12 mouse cellular contexts compared by ENCODE assay signal in genomic region chr5:118026343-118026742, GRCm38 (mm10). TPM values are rescaled to one million over a fixed set of nuclear protein-coding genes. Genes with fewer than 3 reads are reported as not detected.
DNase-seq lines count a peak whose midpoint lies in the region; ATAC-seq lines count a peak whose summit lies in the region.
"Had no signal": no experiment of that assay in that cellular context is flagged by ENCODE, and none has a peak within 500 bp of the region (broad histone marks: within the 10 kb centered on the region; RNA-seq: fewer than 3 reads in every experiment).

No protein-coding gene starts in this region.

- 1% methylated on average over 13 of the region's 13 CpGs for WGBS in forebrain, embryonic 12.5 days
- under 1% methylated on average over 13 of the region's 13 CpGs for WGBS in forebrain, embryonic 14.5 days
- whole genome bisulfite sequencing in kidney, embryonic 14.5 days, result 1% methylated on average over 13 of the region's 13 CpGs
- WGBS in embryonic facial prominence, embryonic 10.5 days, result 2% methylated on average over 13 of the region's 13 CpGs
- WGBS in intestine, embryonic 15.5 days, result 7% methylated on average over 13 of the region's 13 CpGs

- no peak for DNase-seq in forebrain, embryonic 14.5 days (ENCODE audit: low spot score)
- DNase-seq in kidney, postnatal 10 days, result no peak
- no peak for DNase-seq in embryonic facial prominence, embryonic 10.5 days (ENCODE audit: low spot score)
- no peak for DNase-seq in thymus, postnatal 10 days (ENCODE audit: low spot score in 2 of 2)
- DNase-seq: lung, adult 2 months; thymus, postnatal 36 days had no signal

- H3K36me3 ChIP-seq in forebrain, embryonic 12.5 days (replicated peaks), result no peaks in the 10 kb centered on the region
- no peaks in the 10 kb centered on the region for H3K36me3 ChIP-seq in forebrain, embryonic 14.5 days (ENCODE audit: control insufficient read depth, insufficient read depth, low read length)
- no peaks in the 10 kb centered on the region for H3K36me3 ChIP-seq in kidney, embryonic 14.5 days (ENCODE audit: control insufficient read depth, insufficient read depth, low read length)
- H3K36me3 ChIP-seq in embryonic facial prominence, embryonic 10.5 days (replicated peaks), result no peaks in the 10 kb centered on the region
- H3K36me3 ChIP-seq in intestine, embryonic 15.5 days, result no peaks in the 10 kb centered on the region

- no peak overlapping the region for H3K27ac ChIP-seq in forebrain, embryonic 12.5 days
- H3K27ac ChIP-seq in forebrain, embryonic 14.5 days (ENCODE audit: low read depth, low read length), result no peak overlapping the region
- H3K27ac ChIP-seq in kidney, embryonic 14.5 days (ENCODE audit: low read depth, low read length), result no peak overlapping the region
- H3K27ac ChIP-seq in embryonic facial prominence, embryonic 10.5 days (replicated peaks), result no peak overlapping the region
- H3K27ac ChIP-seq in intestine, embryonic 15.5 days, result no peak overlapping the region

- peak overlapping the region; percentile 64; the same call in 1 of the 2 replicates for H3K4me3 ChIP-seq in forebrain, embryonic 12.5 days (replicated peaks)
- H3K4me3 ChIP-seq in forebrain, embryonic 14.5 days (ENCODE audit: low read depth, low read length), result no peak overlapping the region
- no peak overlapping the region for H3K4me3 ChIP-seq in kidney, embryonic 14.5 days (ENCODE audit: low read length)
- H3K4me3 ChIP-seq in embryonic facial prominence, embryonic 10.5 days, result peak overlapping the region; percentile 77
- H3K4me3 ChIP-seq in intestine, embryonic 15.5 days (replicated peaks), result no peak overlapping the region

- H3K27me3 ChIP-seq in forebrain, embryonic 12.5 days, result peaks cover 62% of the 10 kb centered on the region
- H3K27me3 ChIP-seq in forebrain, embryonic 14.5 days (replicated peaks; ENCODE audit: control insufficient read depth, insufficient read depth, low read length), result peaks cover 48% of the 10 kb centered on the region
- H3K27me3 ChIP-seq in kidney, embryonic 14.5 days (ENCODE audit: control insufficient read depth, insufficient read depth, low read length), result peaks cover 47% of the 10 kb centered on the region
- peaks cover 68% of the 10 kb centered on the region for H3K27me3 ChIP-seq in embryonic facial prominence, embryonic 10.5 days (replicated peaks; ENCODE audit: low read depth, poor library complexity, severe bottlenecking)
- H3K27me3 ChIP-seq in intestine, embryonic 15.5 days (replicated peaks), result peaks cover 44% of the 10 kb centered on the region

- H3K9me3 ChIP-seq in forebrain, embryonic 12.5 days, result no peaks in the 10 kb centered on the region
- no peaks in the 10 kb centered on the region for H3K9me3 ChIP-seq in forebrain, embryonic 14.5 days (replicated peaks; ENCODE audit: control insufficient read depth, low read length)
- H3K9me3 ChIP-seq in kidney, embryonic 14.5 days (ENCODE audit: control insufficient read depth, low read length), result no peaks in the 10 kb centered on the region
- H3K9me3 ChIP-seq in embryonic facial prominence, embryonic 10.5 days, result no peaks in the 10 kb centered on the region
- H3K9me3 ChIP-seq in intestine, embryonic 15.5 days, result no peaks in the 10 kb centered on the region

- H3K4me2 ChIP-seq in forebrain, embryonic 12.5 days, result peak overlapping the region; percentile 97
- H3K4me2 ChIP-seq in forebrain, embryonic 14.5 days (ENCODE audit: low read length), result no peak overlapping the region
- H3K4me2 ChIP-seq in kidney, embryonic 14.5 days (replicated peaks; ENCODE audit: low read depth, low read length), result 0 out of 2 replicates have a peak overlapping the region, but pooled peaks have one; percentile 2
- H3K4me2 ChIP-seq in intestine, embryonic 15.5 days (replicated peaks), result peak overlapping the region; percentile 100; the same call in 1 of the 2 replicates

- ATAC-seq in forebrain, embryonic 12.5 days (ENCODE audit: low FRiP score), result no peak
- no peak for ATAC-seq in forebrain, embryonic 14.5 days
- ATAC-seq in kidney, embryonic 14.5 days (ENCODE audit: low FRiP score, low TSS enrichment), result no peak
- ATAC-seq in intestine, embryonic 15.5 days, result no peak
- ATAC-seq in megakaryocyte progenitor cell, adult 5-6 weeks (replicated peaks; ENCODE audit: poor library complexity), result no peak
- ATAC-seq: forebrain, embryonic 16.5 days had no signal

- H3K9ac ChIP-seq in forebrain, embryonic 12.5 days, result no peak overlapping the region
- no peak overlapping the region for H3K9ac ChIP-seq in forebrain, embryonic 14.5 days (ENCODE audit: low read length)
- no peak overlapping the region for H3K9ac ChIP-seq in kidney, embryonic 14.5 days (ENCODE audit: low read depth, low read length)
- no peak overlapping the region for H3K9ac ChIP-seq in intestine, embryonic 15.5 days

- peaks cover 46% of the 10 kb centered on the region for H3K4me1 ChIP-seq in forebrain, embryonic 12.5 days
- H3K4me1 ChIP-seq in forebrain, embryonic 14.5 days (ENCODE audit: control insufficient read depth, insufficient read depth, low read length), result peaks cover 22% of the 10 kb centered on the region
- peaks cover 19% of the 10 kb centered on the region; the same call in 1 of the 2 replicates for H3K4me1 ChIP-seq in kidney, embryonic 14.5 days (ENCODE audit: control insufficient read depth, insufficient read depth, low read length)
- peaks cover 43% of the 10 kb centered on the region for H3K4me1 ChIP-seq in embryonic facial prominence, embryonic 10.5 days
- peaks cover 30% of the 10 kb centered on the region for H3K4me1 ChIP-seq in intestine, embryonic 15.5 days (replicated peaks)

RNA-seq across cellular contexts. Expression of gene Tesc, which starts 1.2 kb away (rescaled TPM):
- 4.7 and 6.3 TPM in 2 replicates for polyA plus RNA-seq in forebrain, embryonic 12.5 days (2016; fragmentation: Nextera tagmentation; extraction: Ambion mirVana)
- 8.0 and 10.0 TPM in 2 replicates for polyA plus RNA-seq in forebrain, embryonic 14.5 days (2014; fragmentation: Nextera tagmentation; extraction: Ambion mirVana)
- polyA plus RNA-seq in kidney, embryonic 14.5 days (2014; fragmentation: Nextera tagmentation; extraction: Ambion mirVana), result 10.1 and 12.3 TPM in 2 replicates
- polyA plus RNA-seq in embryonic facial prominence, embryonic 10.5 days (2016; fragmentation: Nextera tagmentation; extraction: Ambion mirVana), result 0.20 and 1.6 TPM in 2 replicates
- 3.3 and 4.7 TPM in 2 replicates for polyA plus RNA-seq in intestine, embryonic 15.5 days (2015; fragmentation: Nextera tagmentation; extraction: Ambion mirVana)
- total RNA-seq in megakaryocyte progenitor cell, adult 5-6 weeks (2015), result 0.25 and 0.42 TPM in 2 replicates
- not detected in 2 replicates for total RNA-seq in megakaryocyte progenitor cell, adult 5-6 weeks (2017)
- total RNA-seq: common myeloid progenitor, adult 5-6 weeks had no signal

RNA-seq across cellular contexts. Expression of gene Fbxo21, which starts 49.8 kb away (rescaled TPM):
- 149 and 165 TPM in 2 replicates for polyA plus RNA-seq in forebrain, embryonic 12.5 days (2016; fragmentation: Nextera tagmentation; extraction: Ambion mirVana)
- 109 and 147 TPM in 2 replicates for polyA plus RNA-seq in forebrain, embryonic 14.5 days (2014; fragmentation: Nextera tagmentation; extraction: Ambion mirVana)
- 38.4 and 82.9 TPM in 2 replicates for polyA plus RNA-seq in kidney, embryonic 14.5 days (2014; fragmentation: Nextera tagmentation; extraction: Ambion mirVana)
- 99.0 and 102 TPM in 2 replicates for polyA plus RNA-seq in embryonic facial prominence, embryonic 10.5 days (2016; fragmentation: Nextera tagmentation; extraction: Ambion mirVana)
- 56.1 and 56.7 TPM in 2 replicates for polyA plus RNA-seq in intestine, embryonic 15.5 days (2015; fragmentation: Nextera tagmentation; extraction: Ambion mirVana)
- total RNA-seq in megakaryocyte progenitor cell, adult 5-6 weeks (2015), result 7.8 and 10.9 TPM in 2 replicates
- total RNA-seq in megakaryocyte progenitor cell, adult 5-6 weeks (2017), result 13.1 and 13.8 TPM in 2 replicates

Comparison
In these comparisons a context has a peak if more than half of its experiments do, and no peak if none do; other contexts are left out.
1. H3K4me3 ChIP-seq: peak in forebrain, embryonic 12.5 days (single experiment) and embryonic facial prominence, embryonic 10.5 days (single experiment); none in forebrain, embryonic 14.5 days (single experiment), kidney, embryonic 14.5 days (single experiment) and intestine, embryonic 15.5 days (single experiment).